Mouse (Mus musculus): ENCODE data around the gene Slc17a2. TPM values are rescaled to one million over a fixed set of nuclear protein-coding genes. Genes with fewer than 3 reads are reported as not detected.

Gene Slc17a2
- polyA plus RNA-seq, 1 experiment from 2014 or later = not detected

DNA sequence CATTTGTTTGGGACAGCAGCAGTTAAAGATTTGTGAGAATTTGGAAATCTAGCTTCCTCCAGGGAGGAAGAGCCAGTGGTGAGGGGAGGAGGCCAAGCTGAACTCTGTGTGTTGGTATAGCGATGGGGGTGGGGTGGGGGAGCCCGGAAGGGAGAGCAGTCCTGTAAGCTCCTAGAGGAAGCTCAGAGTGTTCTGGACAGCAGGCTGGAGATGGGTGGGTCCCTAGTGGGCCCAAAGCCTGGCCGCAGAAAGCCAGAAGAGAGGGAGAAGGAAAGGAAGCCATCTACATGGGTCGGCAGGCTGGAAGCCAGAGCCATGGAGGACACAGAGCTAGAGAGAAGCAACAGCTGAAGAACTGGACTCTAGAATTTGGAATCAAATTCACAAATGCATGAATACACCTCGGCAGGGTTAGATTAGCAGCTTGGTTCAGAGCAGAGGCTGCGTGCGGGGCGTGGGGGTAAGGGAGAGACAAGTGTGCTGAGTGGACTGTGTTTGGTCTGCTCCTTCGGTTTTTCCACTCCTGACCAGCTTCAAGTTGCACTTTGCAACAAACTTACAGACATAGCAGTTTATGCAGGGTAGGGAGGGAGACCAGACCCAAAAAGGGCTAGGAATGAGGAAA is 59.4 kb downstream of the Slc17a2 start:
- Histone ChIP-seq H3K9me3 (no peaks in the 10 kb centered on the region), H3K27ac (0 out of 2 replicates have a peak overlapping the region, but pooled peaks have one; percentile 5), H3K9ac (no peak overlapping the region), H3K36me3 (no peaks in the 10 kb centered on the region), H3K27me3 (no peaks in the 10 kb centered on the region), H3K4me2 (no peak overlapping the region), H3K4me3 (no peak overlapping the region), H3K4me1 (peaks cover 2% of the 10 kb centered on the region; the same call in 1 of the 2 replicates)
- no peak for ATAC-seq (ENCODE audit: insufficient number of reproducible peaks, low FRiP score, low TSS enrichment, low read depth)
- 68% methylated on average over 9 of the region's 9 CpGs for WGBS

DNA sequence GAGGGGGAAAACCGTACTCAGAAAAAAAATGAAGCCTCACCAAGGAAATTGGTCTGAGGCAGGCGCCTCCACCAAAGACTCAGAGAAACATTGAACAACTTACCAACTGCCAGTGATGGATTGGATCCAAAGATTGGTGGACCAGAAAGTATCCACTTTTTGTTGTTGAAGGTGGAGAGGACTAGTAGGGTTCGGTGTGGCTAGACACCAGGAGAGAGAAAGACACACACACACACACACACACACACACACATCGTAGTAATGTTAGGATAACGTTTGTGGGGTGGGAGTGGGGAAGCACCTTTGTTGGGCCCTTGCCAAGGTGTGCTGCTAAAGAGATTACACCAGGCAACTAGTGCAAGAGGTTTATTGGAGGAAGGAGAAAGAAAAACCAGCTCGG is 60.2 kb downstream of the Slc17a2 start:
- 68% methylated on average over 6 of the region's 6 CpGs for WGBS
- ATAC-seq (ENCODE audit: insufficient number of reproducible peaks, low FRiP score, low TSS enrichment, low read depth) = no peak

GRCm38 (mm10) chr13:23867405-23867804 is 60.6 kb downstream of the Slc17a2 start, which contains the start of gene Slc17a1:
TSS of gene Slc17a1 (plus strand) at chr13:23867750.
- WGBS = 67% methylated on average over 7 of the region's 7 CpGs
- peaks cover 2% of the 10 kb centered on the region; the same call in 1 of the 2 replicates for H3K4me1 ChIP-seq
- no peaks in the 10 kb centered on the region for H3K27me3 ChIP-seq
- no peak within 1 kb of the TSS for H3K4me3 ChIP-seq
- H3K9me3 ChIP-seq = no peaks in the 10 kb centered on the region
- no peak within 1 kb of the TSS for H3K4me2 ChIP-seq
- H3K9ac ChIP-seq = no peak within 1 kb of the TSS
- peak within 1 kb of the TSS; percentile 33 for H3K27ac ChIP-seq
- no peak for ATAC-seq (ENCODE audit: insufficient number of reproducible peaks, low FRiP score, low TSS enrichment, low read depth)
- no peaks in the 10 kb centered on the region for H3K36me3 ChIP-seq

More for the DNA sequence above, 60.2 kb downstream of the Slc17a2 start:
- H3K27ac ChIP-seq = no peak overlapping the region
- H3K9me3 ChIP-seq = no peaks in the 10 kb centered on the region
- no peak overlapping the region for H3K4me2 ChIP-seq
- H3K4me3 ChIP-seq = no peak overlapping the region
- no peak overlapping the region for H3K9ac ChIP-seq
- H3K4me1 ChIP-seq = peaks cover 2% of the 10 kb centered on the region; the same call in 1 of the 2 replicates
- no peaks in the 10 kb centered on the region for H3K27me3 ChIP-seq
- H3K36me3 ChIP-seq = no peaks in the 10 kb centered on the region

DNA sequence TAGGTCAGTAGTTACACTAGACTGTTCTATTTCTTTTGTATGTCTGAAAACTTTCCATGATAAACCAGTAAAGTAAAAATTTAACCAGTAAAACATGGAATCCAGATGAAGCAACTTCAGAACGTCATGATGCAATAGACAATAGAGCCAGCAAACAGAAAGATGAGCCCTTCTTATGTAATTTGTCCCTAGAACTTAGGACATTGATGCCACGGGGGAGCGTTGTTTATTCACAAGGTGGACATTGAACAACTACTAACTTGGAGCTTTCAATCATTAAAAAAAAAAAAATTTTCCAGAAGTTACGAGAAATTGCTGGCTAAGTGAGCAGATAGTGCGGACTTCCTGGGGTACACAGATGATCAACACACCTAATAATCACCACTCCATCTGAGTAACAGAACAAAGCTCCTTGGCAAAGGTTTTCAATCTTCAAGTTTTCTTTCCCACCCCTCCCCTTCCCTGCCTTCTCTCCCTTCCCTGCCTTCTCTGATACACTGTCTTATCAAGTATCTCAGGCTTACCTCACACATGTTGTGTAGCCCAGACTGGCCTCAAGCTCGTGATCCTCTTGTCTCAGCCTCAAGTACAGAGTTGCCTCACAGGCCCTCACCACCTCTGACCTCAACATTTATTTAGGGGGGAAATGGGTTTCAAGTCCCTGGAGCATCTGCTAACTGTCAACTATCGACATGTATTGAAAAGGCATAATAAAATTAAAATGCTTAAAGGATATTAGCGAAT is 62.2 kb downstream of the Slc17a2 start:
- no peak overlapping the region for H3K9ac ChIP-seq
- H3K36me3 ChIP-seq = no peaks in the 10 kb centered on the region
- H3K9me3 ChIP-seq = no peaks in the 10 kb centered on the region
- H3K4me2 ChIP-seq = no peak overlapping the region
- no peak overlapping the region for H3K27ac ChIP-seq
- 82% methylated on average over 8 of the region's 8 CpGs for WGBS
- H3K27me3 ChIP-seq = no peaks in the 10 kb centered on the region
- H3K4me3 ChIP-seq = no peak overlapping the region
- no peak for ATAC-seq (ENCODE audit: insufficient number of reproducible peaks, low FRiP score, low TSS enrichment, low read depth)
- peaks cover 2% of the 10 kb centered on the region; the same call in 1 of the 2 replicates for H3K4me1 ChIP-seq

DNA sequence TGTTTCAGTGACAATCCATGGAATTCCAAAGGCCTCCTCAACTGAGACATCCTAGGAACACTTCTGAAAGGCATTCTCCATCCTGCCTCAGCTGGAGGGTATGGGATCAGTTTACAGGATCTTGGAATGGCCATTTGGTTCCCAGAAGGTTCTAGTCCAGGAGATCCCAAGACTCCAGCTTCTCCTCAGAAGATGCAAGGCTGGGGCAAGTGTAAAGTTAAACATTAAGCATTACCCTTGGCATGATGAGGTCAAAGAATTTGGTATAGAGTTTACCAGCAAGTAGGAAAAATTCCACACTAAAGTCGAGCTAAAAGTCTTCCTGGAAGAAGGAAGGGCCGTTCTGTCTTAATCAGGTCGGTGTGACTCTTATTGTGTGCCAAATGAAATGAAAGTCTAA is 63.2 kb downstream of the Slc17a2 start:
- Histone ChIP-seq H3K27me3 (no peaks in the 10 kb centered on the region), H3K27ac (no peak overlapping the region), H3K4me2 (no peak overlapping the region), H3K9ac (no peak overlapping the region), H3K4me3 (no peak overlapping the region), H3K9me3 (no peaks in the 10 kb centered on the region), H3K36me3 (no peaks in the 10 kb centered on the region), H3K4me1 (peaks cover 2% of the 10 kb centered on the region; the same call in 1 of the 2 replicates)
- WGBS = 68% methylated on average over 3 of the region's 3 CpGs
- ATAC-seq (ENCODE audit: insufficient number of reproducible peaks, low FRiP score, low TSS enrichment, low read depth) = no peak

- WGBS = 69% methylated on average over 5 of the region's 5 CpGs
These were observed 66.3 kb downstream of the Slc17a2 start for GRCm38 (mm10) chr13:23873141-23873540.

More at GRCm38 (mm10) chr13:23873141-23873540, 66.3 kb downstream of the Slc17a2 start:
- Histone ChIP-seq H3K4me3 (no peak overlapping the region), H3K4me2 (no peak overlapping the region), H3K27ac (no peak overlapping the region), H3K9ac (no peak overlapping the region), H3K27me3 (no peaks in the 10 kb centered on the region), H3K9me3 (no peaks in the 10 kb centered on the region), H3K36me3 (no peaks in the 10 kb centered on the region), H3K4me1 (no peaks in the 10 kb centered on the region)
- no peak for ATAC-seq (ENCODE audit: insufficient number of reproducible peaks, low FRiP score, low TSS enrichment, low read depth)

Other genes starting within 250 kb of the Slc17a2 start
- 2.1 and 4.8 TPM in 2 replicates for gene Hist1h3e, start 244.6 kb upstream of the Slc17a2 start, polyA plus RNA-seq (2015; fragmentation: Nextera tagmentation; extraction: Ambion mirVana)
- 68.7 and 88.5 TPM in 2 replicates for gene Hist1h2ae, start 235.8 kb upstream of the Slc17a2 start, polyA plus RNA-seq (2015; fragmentation: Nextera tagmentation; extraction: Ambion mirVana)
- 5.5 and 6.0 TPM in 2 replicates for gene Hist1h2bg, start 235.6 kb upstream of the Slc17a2 start, polyA plus RNA-seq (2015; fragmentation: Nextera tagmentation; extraction: Ambion mirVana)
- 2.9 and 5.8 TPM in 2 replicates for gene Hist1h2bf, start 232.8 kb upstream of the Slc17a2 start, polyA plus RNA-seq (2015; fragmentation: Nextera tagmentation; extraction: Ambion mirVana)
- gene Hist1h2ad, start 232.6 kb upstream of the Slc17a2 start, polyA plus RNA-seq (2015; fragmentation: Nextera tagmentation; extraction: Ambion mirVana) = 0.89 and 2.3 TPM in 2 replicates
- 5.8 and 6.5 TPM in 2 replicates for gene Hist1h3d, start 231.2 kb upstream of the Slc17a2 start, polyA plus RNA-seq (2015; fragmentation: Nextera tagmentation; extraction: Ambion mirVana)
- 75.2 and 108 TPM in 2 replicates for gene Hist1h4d, start 225.4 kb upstream of the Slc17a2 start, polyA plus RNA-seq (2015; fragmentation: Nextera tagmentation; extraction: Ambion mirVana)
- 1.9 and 2.1 TPM in 2 replicates for gene Hist1h2be, start 185.9 kb upstream of the Slc17a2 start, polyA plus RNA-seq (2015; fragmentation: Nextera tagmentation; extraction: Ambion mirVana)
- gene Hist1h1e, start 184.4 kb upstream of the Slc17a2 start, polyA plus RNA-seq (2015; fragmentation: Nextera tagmentation; extraction: Ambion mirVana) = 17.2 and 18.2 TPM in 2 replicates
- 0.76 and 0.78 TPM in 2 replicates for gene Hist1h2ac, start 123.0 kb upstream of the Slc17a2 start, polyA plus RNA-seq (2015; fragmentation: Nextera tagmentation; extraction: Ambion mirVana)
- 47.2 and 57.0 TPM in 2 replicates for gene Hist1h2bc, start 122.8 kb upstream of the Slc17a2 start, polyA plus RNA-seq (2015; fragmentation: Nextera tagmentation; extraction: Ambion mirVana)
- gene Hist1h1t, start 111.2 kb upstream of the Slc17a2 start, polyA plus RNA-seq (2015; fragmentation: Nextera tagmentation; extraction: Ambion mirVana) = 0.20 TPM in 1 of 2 replicates, not detected in the other
- 3.2 and 4.0 TPM in 2 replicates for gene Hist1h4c, start 108.5 kb upstream of the Slc17a2 start, polyA plus RNA-seq (2015; fragmentation: Nextera tagmentation; extraction: Ambion mirVana)
- 7.3 and 10.3 TPM in 2 replicates for gene Hfe, start 96.1 kb upstream of the Slc17a2 start, polyA plus RNA-seq (2015; fragmentation: Nextera tagmentation; extraction: Ambion mirVana)
- 28.0 and 31.1 TPM in 2 replicates for gene Hist1h1c, start 68.2 kb upstream of the Slc17a2 start, polyA plus RNA-seq (2015; fragmentation: Nextera tagmentation; extraction: Ambion mirVana)
- 5.8 and 6.6 TPM in 2 replicates for gene Hist1h3c, start 61.4 kb upstream of the Slc17a2 start, polyA plus RNA-seq (2015; fragmentation: Nextera tagmentation; extraction: Ambion mirVana)
- gene Hist1h2bb, start 60.3 kb upstream of the Slc17a2 start, polyA plus RNA-seq (2015; fragmentation: Nextera tagmentation; extraction: Ambion mirVana) = 2.0 and 2.1 TPM in 2 replicates
- gene Hist1h2ab, start 55.9 kb upstream of the Slc17a2 start, polyA plus RNA-seq (2015; fragmentation: Nextera tagmentation; extraction: Ambion mirVana) = 23.3 and 37.2 TPM in 2 replicates
- gene Hist1h3b, start 54.7 kb upstream of the Slc17a2 start, polyA plus RNA-seq (2015; fragmentation: Nextera tagmentation; extraction: Ambion mirVana) = 4.0 and 12.0 TPM in 2 replicates
- 4.1 and 4.5 TPM in 2 replicates for gene Hist1h4b, start 50.0 kb upstream of the Slc17a2 start, polyA plus RNA-seq (2015; fragmentation: Nextera tagmentation; extraction: Ambion mirVana)
- 0.33 and 0.60 TPM in 2 replicates for gene Hist1h4a, start 45.8 kb upstream of the Slc17a2 start, polyA plus RNA-seq (2015; fragmentation: Nextera tagmentation; extraction: Ambion mirVana)
- 3.1 and 7.2 TPM in 2 replicates for gene Hist1h3a, start 44.6 kb upstream of the Slc17a2 start, polyA plus RNA-seq (2015; fragmentation: Nextera tagmentation; extraction: Ambion mirVana)
- gene Hist1h1a, start 43.3 kb upstream of the Slc17a2 start, polyA plus RNA-seq (2015; fragmentation: Nextera tagmentation; extraction: Ambion mirVana) = 0.74 and 2.1 TPM in 2 replicates
- not detected in 2 replicates for gene Trim38, start 37.1 kb upstream of the Slc17a2 start, polyA plus RNA-seq (2015; fragmentation: Nextera tagmentation; extraction: Ambion mirVana)
- gene Slc17a3, start 32.4 kb downstream of the Slc17a2 start, polyA plus RNA-seq (2015; fragmentation: Nextera tagmentation; extraction: Ambion mirVana) = 0.27 and 0.61 TPM in 2 replicates
- gene Slc17a1, start 60.8 kb downstream of the Slc17a2 start, polyA plus RNA-seq (2015; fragmentation: Nextera tagmentation; extraction: Ambion mirVana) = not detected in 2 replicates
- not detected in 2 replicates for gene Slc17a4, start 108.0 kb downstream of the Slc17a2 start, polyA plus RNA-seq (2015; fragmentation: Nextera tagmentation; extraction: Ambion mirVana)
- gene Hist1h2ba, start 127.2 kb downstream of the Slc17a2 start, polyA plus RNA-seq (2015; fragmentation: Nextera tagmentation; extraction: Ambion mirVana) = not detected in 2 replicates
- gene Hist1h2aa, start 127.5 kb downstream of the Slc17a2 start, polyA plus RNA-seq (2015; fragmentation: Nextera tagmentation; extraction: Ambion mirVana) = not detected in 2 replicates
- not detected in 2 replicates for gene Scgn, start 184.2 kb downstream of the Slc17a2 start, polyA plus RNA-seq (2015; fragmentation: Nextera tagmentation; extraction: Ambion mirVana)

All from limb, embryonic 15.5 days (tissue).